Mouse (Mus musculus): Measurements from ENCODE around the gene Dock3. TPM values are rescaled to one million over a fixed set of nuclear protein-coding genes. Genes with fewer than 3 reads are reported as not detected.
A peak's percentile ranks its signal among the peaks of the same experiment; 100 is the strongest.

The Dock3 gene
- polyA plus RNA-seq (2016; fragmentation: Nextera tagmentation; extraction: Ambion mirVana), result 13.6 and 14.6 TPM in 2 replicates

GRCm38 (mm10) chr9:107231539-107232139 is at the start of gene Dock3:
TSS of gene Dock3 (minus strand) at chr9:107231909.
- Histone ChIP-seq H3K27me3 (replicated peaks) (peaks cover 50% of the 10 kb centered on the region), H3K9ac (peak within 1 kb of the TSS; percentile 86), H3K27ac (peak within 1 kb of the TSS; percentile 91), H3K9me3 (no peaks in the 10 kb centered on the region), H3K36me3 (no peaks in the 10 kb centered on the region), H3K4me3 (peak within 1 kb of the TSS; percentile 85), H3K4me2 (replicated peaks) (peak within 1 kb of the TSS; percentile 95), H3K4me1 (peaks cover 5% of the 10 kb centered on the region; the same call in 1 of the 2 replicates)
- peak; percentile 90 for ATAC-seq (ENCODE audit: low FRiP score, low read depth)
- under 1% methylated on average over 86 of the region's 87 CpGs for WGBS

GRCm38 (mm10) chr9:107280322-107281027 is 48.8 kb upstream of the Dock3 start:
- Histone ChIP-seq H3K4me2 (replicated peaks) (peak overlapping the region; percentile 36), H3K4me1 (peaks cover 13% of the 10 kb centered on the region), H3K9me3 (no peaks in the 10 kb centered on the region), H3K9ac (no peak overlapping the region), H3K27me3 (replicated peaks) (no peaks in the 10 kb centered on the region), H3K4me3 (no peak overlapping the region), H3K36me3 (no peaks in the 10 kb centered on the region), H3K27ac (no peak overlapping the region)
- no peak for ATAC-seq (ENCODE audit: low FRiP score, low read depth)
- WGBS, result 48% methylated on average over 13 of the region's 13 CpGs

GRCm38 (mm10) chr9:107279378-107280321 is 47.9 kb upstream of the Dock3 start:
- H3K4me2 ChIP-seq (replicated peaks), result peak overlapping the region; percentile 36
- H3K27ac ChIP-seq, result no peak overlapping the region
- no peak overlapping the region for H3K4me3 ChIP-seq
- H3K9ac ChIP-seq, result peak overlapping the region; percentile 1; the same call in 1 of the 2 replicates
- no peak for ATAC-seq (ENCODE audit: low FRiP score, low read depth)
- H3K27me3 ChIP-seq (replicated peaks), result no peaks in the 10 kb centered on the region
- H3K4me1 ChIP-seq, result peaks cover 13% of the 10 kb centered on the region
- WGBS, result 23% methylated on average over 16 of the region's 16 CpGs
- no peaks in the 10 kb centered on the region for H3K9me3 ChIP-seq
- H3K36me3 ChIP-seq, result no peaks in the 10 kb centered on the region

GRCm38 (mm10) chr9:107278527-107279377 is 47.0 kb upstream of the Dock3 start:
- WGBS, result 63% methylated on average over 8 of the region's 8 CpGs
- Histone ChIP-seq H3K36me3 (no peaks in the 10 kb centered on the region), H3K27me3 (replicated peaks) (no peaks in the 10 kb centered on the region), H3K4me3 (no peak overlapping the region), H3K27ac (no peak overlapping the region), H3K4me2 (replicated peaks) (no peak overlapping the region), H3K9ac (no peak overlapping the region), H3K9me3 (no peaks in the 10 kb centered on the region), H3K4me1 (peaks cover 13% of the 10 kb centered on the region)
- no peak for ATAC-seq (ENCODE audit: low FRiP score, low read depth)

GRCm38 (mm10) chr9:107278126-107278525 is 46.4 kb upstream of the Dock3 start:
- Histone ChIP-seq H3K9ac (no peak overlapping the region), H3K36me3 (no peaks in the 10 kb centered on the region), H3K4me3 (no peak overlapping the region), H3K4me1 (peaks cover 13% of the 10 kb centered on the region), H3K27ac (no peak overlapping the region), H3K9me3 (no peaks in the 10 kb centered on the region), H3K27me3 (replicated peaks) (no peaks in the 10 kb centered on the region), H3K4me2 (replicated peaks) (no peak overlapping the region)
- no peak for ATAC-seq (ENCODE audit: low FRiP score, low read depth)
- 45% methylated on average over 4 of the region's 4 CpGs for WGBS

GRCm38 (mm10) chr9:107277603-107278002 is 45.9 kb upstream of the Dock3 start:
- Histone ChIP-seq H3K9ac (no peak overlapping the region), H3K4me1 (peaks cover 13% of the 10 kb centered on the region), H3K36me3 (no peaks in the 10 kb centered on the region), H3K4me3 (no peak overlapping the region), H3K27ac (no peak overlapping the region), H3K4me2 (replicated peaks) (no peak overlapping the region), H3K9me3 (no peaks in the 10 kb centered on the region), H3K27me3 (replicated peaks) (no peaks in the 10 kb centered on the region)
- WGBS, result 84% methylated on average over 7 of the region's 7 CpGs
- no peak for ATAC-seq (ENCODE audit: low FRiP score, low read depth)

GRCm38 (mm10) chr9:107275710-107276109 is 44.0 kb upstream of the Dock3 start:
- Histone ChIP-seq H3K9ac (no peak overlapping the region), H3K4me3 (no peak overlapping the region), H3K27ac (no peak overlapping the region), H3K4me1 (peaks cover 13% of the 10 kb centered on the region), H3K4me2 (replicated peaks) (no peak overlapping the region), H3K27me3 (replicated peaks) (no peaks in the 10 kb centered on the region), H3K9me3 (no peaks in the 10 kb centered on the region), H3K36me3 (no peaks in the 10 kb centered on the region)
- 89% methylated on average over 5 of the region's 5 CpGs for WGBS
- ATAC-seq (ENCODE audit: low FRiP score, low read depth), result no peak

- H3K27ac ChIP-seq, result no peak overlapping the region
- ATAC-seq (ENCODE audit: low FRiP score, low read depth), result no peak
- no peaks in the 10 kb centered on the region for H3K27me3 ChIP-seq (replicated peaks)
- no peak overlapping the region for H3K4me3 ChIP-seq
- no peaks in the 10 kb centered on the region for H3K36me3 ChIP-seq
- WGBS, result 82% methylated on average over 6 of the region's 6 CpGs
- no peak overlapping the region for H3K9ac ChIP-seq
- no peak overlapping the region for H3K4me2 ChIP-seq (replicated peaks)
- H3K9me3 ChIP-seq, result no peaks in the 10 kb centered on the region
- H3K4me1 ChIP-seq, result peaks cover 8% of the 10 kb centered on the region
Observed at GRCm38 (mm10) chr9:107274751-107275150, 43.0 kb upstream of the Dock3 start.

GRCm38 (mm10) chr9:107273184-107273583 is 41.5 kb upstream of the Dock3 start:
- Histone ChIP-seq H3K9ac (no peak overlapping the region), H3K9me3 (no peaks in the 10 kb centered on the region), H3K27me3 (replicated peaks) (no peaks in the 10 kb centered on the region), H3K36me3 (no peaks in the 10 kb centered on the region), H3K27ac (no peak overlapping the region), H3K4me2 (replicated peaks) (no peak overlapping the region), H3K4me1 (no peaks in the 10 kb centered on the region), H3K4me3 (no peak overlapping the region)
- ATAC-seq (ENCODE audit: low FRiP score, low read depth), result no peak
- WGBS, result 76% methylated on average over 10 of the region's 10 CpGs

GRCm38 (mm10) chr9:107272284-107272683 is 40.6 kb upstream of the Dock3 start:
- no peak overlapping the region for H3K27ac ChIP-seq

GRCm38 (mm10) chr9:107271177-107271938 is 39.6 kb upstream of the Dock3 start:
- Histone ChIP-seq H3K27me3 (replicated peaks) (no peaks in the 10 kb centered on the region), H3K4me1 (no peaks in the 10 kb centered on the region), H3K4me3 (no peak overlapping the region), H3K4me2 (replicated peaks) (no peak overlapping the region), H3K36me3 (no peaks in the 10 kb centered on the region), H3K9ac (no peak overlapping the region), H3K9me3 (no peaks in the 10 kb centered on the region), H3K27ac (no peak overlapping the region)
- ATAC-seq (ENCODE audit: low FRiP score, low read depth), result no peak
- 82% methylated on average over 7 of the region's 7 CpGs for WGBS

More at GRCm38 (mm10) chr9:107272284-107272683, 40.6 kb upstream of the Dock3 start:
- no peak for ATAC-seq (ENCODE audit: low FRiP score, low read depth)
- no peak overlapping the region for H3K9ac ChIP-seq
- no peaks in the 10 kb centered on the region for H3K4me1 ChIP-seq
- H3K36me3 ChIP-seq, result no peaks in the 10 kb centered on the region
- no peak overlapping the region for H3K4me3 ChIP-seq
- no peak overlapping the region for H3K4me2 ChIP-seq (replicated peaks)
- H3K9me3 ChIP-seq, result no peaks in the 10 kb centered on the region
- WGBS, result 82% methylated on average over 4 of the region's 4 CpGs
- H3K27me3 ChIP-seq (replicated peaks), result no peaks in the 10 kb centered on the region
